Mouse (Mus musculus) 3T3-L1 (cell line): ENCODE data around the gene Midn.

Experiments used
- DNase-seq: peaks from one replicate; pipeline ENCODE4 v3.0.0-alpha.2; 2015; ENCODE audit warnings: low read depth, low spot score

Midn gene

DNA sequence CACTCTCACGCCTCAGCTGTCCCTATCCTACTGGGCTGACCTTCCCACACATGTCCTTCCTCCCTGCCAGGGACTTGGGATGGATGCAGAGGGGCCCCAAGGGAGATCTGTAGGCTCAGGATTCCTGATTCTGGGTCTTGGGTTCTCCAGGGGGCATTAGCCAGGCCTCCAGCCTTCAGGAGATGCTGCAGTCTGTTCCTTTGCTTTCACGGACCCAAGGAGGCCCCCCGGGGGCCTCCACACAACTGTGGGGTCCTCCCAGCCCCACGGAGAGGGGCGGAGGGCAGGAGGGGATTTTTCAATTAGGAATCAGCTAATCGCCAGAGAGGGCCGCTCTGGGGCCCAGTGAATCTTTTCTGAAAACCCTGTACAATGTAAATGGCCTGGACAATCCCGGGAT lies 46.4 kb downstream of the Midn start:
- no peak for DNase-seq

GRCm38 (mm10) chr10:80196167-80196566 lies 48.1 kb downstream of the Midn start:
- DNase-seq: no peak

GRCm38 (mm10) chr10:80196778-80197581 lies 48.9 kb downstream of the Midn start:
- DNase-seq: no peak

DNA sequence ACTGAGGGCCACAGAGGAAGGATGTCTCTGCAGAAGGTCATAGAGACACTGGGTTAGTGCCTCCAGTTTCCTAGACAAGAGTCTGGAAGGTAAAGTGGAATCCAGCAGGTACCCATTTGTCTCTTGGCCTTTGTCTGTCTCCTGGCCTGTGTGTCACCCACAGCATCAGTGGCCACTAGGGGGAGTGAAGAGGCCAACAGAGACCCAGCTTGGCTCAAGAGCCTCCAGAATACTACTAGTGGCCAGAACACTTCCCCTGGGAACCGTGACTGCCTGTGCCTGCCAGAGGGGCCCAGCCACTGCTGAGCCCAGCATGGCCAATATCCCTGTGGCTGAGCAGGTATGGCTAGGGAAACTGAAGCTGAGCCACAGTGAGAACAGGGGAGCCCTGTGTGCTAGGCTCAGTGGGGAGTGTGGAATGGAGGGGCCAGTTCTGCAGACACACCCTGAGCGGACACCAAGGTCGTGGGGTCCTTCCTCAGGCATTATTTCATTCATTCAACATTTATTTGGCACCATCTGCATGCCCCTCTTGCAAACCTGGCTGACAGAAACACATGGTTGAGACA lies 51.5 kb downstream of the Midn start:
- peak; percentile 90 for DNase-seq

GRCm38 (mm10) chr10:80200485-80200884 lies 52.4 kb downstream of the Midn start:
- no peak for DNase-seq

- no peak for DNase-seq
Observed at GRCm38 (mm10) chr10:80204055-80204454, 56.0 kb downstream of the Midn start.

- DNase-seq: no peak
Observed at GRCm38 (mm10) chr10:80207201-80207600, 59.1 kb downstream of the Midn start.

DNA sequence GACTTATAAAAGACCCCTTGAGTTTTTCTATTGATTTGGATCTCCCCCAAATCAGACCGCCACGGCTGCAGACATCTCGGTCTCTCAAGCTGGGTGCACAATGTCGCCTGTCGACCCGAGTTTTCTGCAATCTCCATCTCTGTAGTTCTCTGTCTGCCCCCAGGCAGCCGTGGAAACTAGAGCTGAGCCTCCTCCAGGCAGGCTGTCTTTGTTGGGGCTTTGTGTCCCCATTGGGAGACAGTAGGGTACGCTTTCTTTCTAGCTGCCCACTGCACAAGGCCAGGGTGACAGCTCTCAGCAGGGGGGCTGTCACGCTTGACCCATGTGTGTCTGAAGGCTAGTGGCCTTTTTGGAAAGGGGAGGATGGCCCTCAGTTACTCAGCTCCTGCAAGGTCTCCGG lies 59.6 kb downstream of the Midn start:
- no peak for DNase-seq
